Mouse (Mus musculus) neural tube, embryonic 15.5 days (tissue): ENCODE results near the gene Kdsr. TPM values are rescaled to one million over a fixed set of nuclear protein-coding genes. Genes with fewer than 3 reads are reported as not detected.

Experiments
- ATAC-seq: fragments of 200-750 bp; cut with Nextera tagmentation; 2 replicates; pipeline ENCODE4 v1.8.0; 2017; ENCODE audit warnings: mild to moderate bottlenecking, moderate TSS enrichment, moderate library complexity; ENCODE audit not compliant: low FRiP score
- H3K27ac ChIP-seq: fragments of 300-500 bp; sonication (generic); replicated peaks from 2 replicates; pipeline ENCODE4 v1.5.1; 2015; ENCODE audit warnings: mild to moderate bottlenecking, inconsistent platforms
- H3K27me3 ChIP-seq: fragments of 300-500 bp; sonication (generic); replicated peaks from 2 replicates; pipeline ENCODE4 v1.6.1; 2015; ENCODE audit warnings: inconsistent platforms
- H3K36me3 ChIP-seq: fragments of 300-500 bp; sonication (generic); 2 replicates; pipeline ENCODE4 v1.6.1; 2015; ENCODE audit warnings: inconsistent platforms
- H3K4me1 ChIP-seq: fragments of 300-500 bp; sonication (generic); 2 replicates; pipeline ENCODE4 v1.6.1; 2015; ENCODE audit warnings: inconsistent platforms
- H3K4me2 ChIP-seq: fragments of 300-500 bp; sonication (generic); 2 replicates; pipeline ENCODE4 v1.6.1; 2015; ENCODE audit warnings: inconsistent platforms, mild to moderate bottlenecking, moderate library complexity
- H3K4me3 ChIP-seq: fragments of 300-500 bp; sonication (generic); replicated peaks from 2 replicates; pipeline ENCODE4 v1.5.1; 2015; ENCODE audit warnings: mild to moderate bottlenecking, inconsistent platforms
- H3K9ac ChIP-seq: fragments of 300-500 bp; sonication (generic); replicated peaks from 2 replicates; pipeline ENCODE4 v1.6.1; 2015; ENCODE audit warnings: mild to moderate bottlenecking, inconsistent platforms
- H3K9me3 ChIP-seq: fragments of 300-500 bp; sonication (generic); replicated peaks from 2 replicates; pipeline ENCODE4 v1.6.1; 2016; ENCODE audit warnings: inconsistent platforms
- WGBS: fragments of 180-500 bp; shearing (Covaris S2); methylation state at CpG from one replicate; pipeline ENCODE4 v1.1.7; 2015; ENCODE audit warnings: mixed read lengths; 5-methylcytosine and 5-hydroxymethylcytosine counted together
- polyA plus RNA-seq: library from polyadenylated mRNA; unstranded; fragments of >200 nt; fragmentation: Nextera tagmentation; extraction: Ambion mirVana; gene quantifications from 2 replicates; pipeline ENCODE4 v1.2.1, GENCODE M21; 2015

Kdsr gene
- polyA plus RNA-seq, 1 experiment from 2014 or later: 10.1 TPM

DNA sequence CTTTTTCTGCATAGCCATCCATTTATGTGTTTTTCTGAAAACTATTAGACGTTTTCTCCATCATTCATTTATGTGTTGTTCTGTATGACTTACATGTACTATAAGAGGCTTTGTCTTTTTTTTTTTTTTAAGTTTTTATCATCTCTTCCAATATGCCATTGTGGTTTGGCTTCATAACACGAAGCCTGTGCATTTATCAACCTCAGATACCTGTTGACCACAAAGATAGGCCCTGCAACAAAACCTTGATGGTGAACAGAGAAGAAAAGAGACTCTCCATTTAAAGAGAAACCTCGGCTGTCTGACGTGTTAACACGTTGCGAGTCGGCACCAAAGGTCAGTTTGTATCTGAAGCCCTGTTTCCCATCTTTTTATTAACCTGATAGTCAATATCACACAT, 49.3 kb downstream of the Kdsr start:
- no peaks in the 10 kb centered on the region for H3K9me3 ChIP-seq
- peaks cover 55% of the 10 kb centered on the region for H3K4me1 ChIP-seq
- no peaks in the 10 kb centered on the region for H3K27me3 ChIP-seq
- peak overlapping the region; percentile 80 for H3K4me2 ChIP-seq
- H3K9ac ChIP-seq: no peak overlapping the region
- WGBS: 85% methylated on average over 7 of the region's 7 CpGs
- no peak overlapping the region for H3K27ac ChIP-seq
- no peaks in the 10 kb centered on the region for H3K36me3 ChIP-seq
- peak overlapping the region; percentile 15; the same call in 1 of the 2 replicates for H3K4me3 ChIP-seq
- no peak for ATAC-seq

DNA sequence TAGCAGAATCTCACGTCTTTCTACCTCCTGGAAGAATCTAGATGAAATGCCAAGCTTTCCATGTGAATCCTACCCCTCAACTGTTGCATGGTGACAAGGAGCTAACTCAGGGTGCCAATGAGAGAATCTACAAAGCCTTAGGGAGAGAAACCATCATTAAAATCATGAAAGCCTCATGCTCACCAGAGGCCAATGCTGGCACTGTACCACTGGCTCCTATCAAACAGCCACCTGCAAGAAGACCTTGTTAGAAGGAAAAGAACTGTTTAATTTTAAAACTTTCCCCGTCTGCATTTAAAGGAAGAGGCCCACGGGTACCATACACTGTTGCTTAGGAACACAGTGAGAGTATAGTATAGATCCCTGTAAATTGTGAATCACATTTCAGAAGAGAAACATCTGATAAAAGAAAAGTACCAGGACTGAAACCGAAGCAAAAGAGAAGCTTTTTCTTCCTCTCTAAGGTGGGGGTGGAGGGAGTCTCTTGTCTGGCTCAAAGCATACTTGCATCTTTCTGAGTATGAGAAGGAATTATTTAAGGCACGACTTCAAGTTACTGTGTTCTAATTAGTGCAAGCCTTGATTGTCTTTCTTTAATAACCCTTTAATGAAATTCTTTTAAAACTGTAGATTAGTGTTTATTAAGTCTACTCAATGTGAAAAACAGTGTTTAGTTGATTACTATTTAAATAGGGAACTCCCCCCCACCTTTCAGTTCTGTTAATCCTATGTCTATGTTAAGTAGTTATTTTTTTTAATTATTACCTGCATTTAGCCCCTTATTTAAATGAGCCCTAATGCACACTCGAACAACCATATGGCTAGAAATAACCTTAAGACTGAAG, 52.3 kb downstream of the Kdsr start:
- Histone ChIP-seq H3K9ac (no peak overlapping the region), H3K9me3 (no peaks in the 10 kb centered on the region), H3K27me3 (no peaks in the 10 kb centered on the region), H3K4me1 (peaks cover 43% of the 10 kb centered on the region), H3K4me3 (no peak overlapping the region), H3K36me3 (no peaks in the 10 kb centered on the region), H3K4me2 (peak overlapping the region; percentile 80; the same call in 1 of the 2 replicates), H3K27ac (no peak overlapping the region)
- ATAC-seq: peak; percentile 42; the same call in 1 of the 2 replicates
- 54% methylated on average over 6 of the region's 6 CpGs for WGBS

GRCm38 (mm10) chr1:106703183-106703582, 56.3 kb downstream of the Kdsr start:
- Histone ChIP-seq H3K36me3 (no peaks in the 10 kb centered on the region), H3K4me3 (no peak overlapping the region)
- no peak for ATAC-seq

DNA sequence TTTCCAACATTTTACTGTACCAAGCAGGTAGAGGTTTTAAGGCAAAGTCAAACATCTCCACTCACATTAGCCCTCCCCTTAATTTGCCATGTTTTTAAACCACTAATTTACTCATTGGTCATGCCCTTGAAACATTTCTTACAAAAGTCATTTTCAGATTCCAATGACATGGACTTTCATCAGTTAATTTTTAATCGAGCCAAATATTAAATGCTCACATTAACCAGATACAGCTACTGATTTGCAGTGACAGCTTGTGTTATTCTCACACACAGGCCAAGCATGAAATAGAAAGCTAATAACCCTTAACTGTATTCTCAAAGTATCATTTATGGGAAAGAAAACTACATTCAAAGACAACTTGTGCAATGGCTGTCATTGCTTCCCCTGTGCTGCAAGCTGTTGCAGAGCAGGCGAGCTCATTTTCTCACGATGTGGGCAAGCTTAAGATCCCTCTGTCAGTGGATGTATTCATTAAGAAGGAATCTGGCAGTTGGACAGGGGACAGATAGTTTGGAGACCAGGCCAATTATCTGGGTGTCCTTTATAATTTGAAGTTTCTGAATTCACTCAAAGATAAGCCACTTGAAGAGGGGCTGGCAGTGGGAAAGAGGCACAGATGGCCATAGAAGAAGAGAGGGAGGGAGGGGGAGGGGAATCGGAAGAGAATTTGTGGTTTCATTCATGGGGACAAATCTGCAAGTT, 56.9 kb downstream of the Kdsr start:
- no peak overlapping the region for H3K9ac ChIP-seq
- H3K4me3 ChIP-seq: no peak overlapping the region
- ATAC-seq: no peak
- H3K27me3 ChIP-seq: no peaks in the 10 kb centered on the region
- peaks cover 14% of the 10 kb centered on the region for H3K4me1 ChIP-seq
- H3K27ac ChIP-seq: no peak overlapping the region
- WGBS: 71% methylated on average over 4 of the region's 4 CpGs
- no peaks in the 10 kb centered on the region for H3K9me3 ChIP-seq
- no peak overlapping the region for H3K4me2 ChIP-seq
- H3K36me3 ChIP-seq: no peaks in the 10 kb centered on the region

More at GRCm38 (mm10) chr1:106703183-106703582, 56.3 kb downstream of the Kdsr start:
- no peak overlapping the region for H3K9ac ChIP-seq
- H3K4me1 ChIP-seq: peaks cover 20% of the 10 kb centered on the region
- H3K4me2 ChIP-seq: no peak overlapping the region
- no peaks in the 10 kb centered on the region for H3K27me3 ChIP-seq
- 71% methylated on average over 3 of the region's 3 CpGs for WGBS
- H3K9me3 ChIP-seq: no peaks in the 10 kb centered on the region
- H3K27ac ChIP-seq: no peak overlapping the region

GRCm38 (mm10) chr1:106700520-106701114, 58.9 kb downstream of the Kdsr start:
- Histone ChIP-seq H3K4me3 (no peak overlapping the region), H3K9me3 (no peaks in the 10 kb centered on the region), H3K4me2 (no peak overlapping the region), H3K27me3 (no peaks in the 10 kb centered on the region), H3K9ac (no peak overlapping the region), H3K36me3 (no peaks in the 10 kb centered on the region), H3K27ac (no peak overlapping the region), H3K4me1 (no peaks in the 10 kb centered on the region)
- WGBS: 91% methylated on average over 9 of the region's 9 CpGs
- no peak for ATAC-seq

GRCm38 (mm10) chr1:106696472-106696871, 63.1 kb downstream of the Kdsr start:
- Histone ChIP-seq H3K36me3 (no peaks in the 10 kb centered on the region), H3K9ac (no peak overlapping the region), H3K4me2 (no peak overlapping the region), H3K4me1 (no peaks in the 10 kb centered on the region), H3K4me3 (no peak overlapping the region), H3K9me3 (no peaks in the 10 kb centered on the region), H3K27ac (no peak overlapping the region), H3K27me3 (no peaks in the 10 kb centered on the region)
- WGBS: 91% methylated on average over 5 of the region's 5 CpGs
- ATAC-seq: no peak

DNA sequence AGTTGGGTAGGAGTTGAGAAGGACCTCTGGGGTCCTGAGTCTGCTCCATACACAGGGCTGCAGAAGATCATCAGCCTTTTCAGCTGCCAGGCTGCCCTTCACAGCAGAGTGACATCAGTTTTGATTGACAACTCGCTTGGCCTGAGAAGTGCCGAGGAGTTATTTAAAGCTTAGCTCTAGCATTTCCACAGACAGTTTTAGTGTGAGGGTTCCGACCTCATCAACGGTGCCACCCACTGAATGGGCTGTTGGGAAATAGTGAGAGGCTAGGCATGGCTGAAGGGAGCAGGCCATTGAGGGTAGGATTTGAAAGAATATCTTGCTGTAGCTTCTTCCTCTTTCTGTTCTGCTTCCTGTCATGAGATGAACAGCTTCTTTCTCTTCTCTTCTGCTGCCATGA, 63.9 kb downstream of the Kdsr start:
- H3K36me3 ChIP-seq: no peaks in the 10 kb centered on the region
- H3K9ac ChIP-seq: no peak overlapping the region
- no peaks in the 10 kb centered on the region for H3K27me3 ChIP-seq
- no peak overlapping the region for H3K27ac ChIP-seq
- no peak overlapping the region for H3K4me2 ChIP-seq
- H3K4me3 ChIP-seq: no peak overlapping the region
- no peaks in the 10 kb centered on the region for H3K9me3 ChIP-seq
- 90% methylated on average over 4 of the region's 4 CpGs for WGBS
- ATAC-seq: no peak
- H3K4me1 ChIP-seq: no peaks in the 10 kb centered on the region

DNA sequence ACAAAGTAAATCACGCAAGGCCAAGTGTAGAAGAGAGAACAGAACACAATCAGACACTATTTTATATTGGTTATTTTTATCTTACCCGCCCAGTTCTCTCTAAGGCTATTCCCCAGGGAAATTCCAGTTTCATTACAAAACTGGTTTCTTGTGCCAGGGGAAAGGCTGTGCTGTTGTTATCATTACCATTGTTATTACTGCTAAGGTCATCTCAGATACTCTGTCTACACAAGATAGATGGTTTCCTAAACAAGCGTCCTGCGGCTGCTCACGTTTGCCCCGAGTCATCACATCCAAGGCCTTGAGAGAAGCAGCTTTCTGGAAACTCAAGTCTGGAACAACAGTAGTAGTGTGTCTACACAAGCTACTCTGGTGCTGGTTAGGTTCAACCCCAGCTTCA, 65.2 kb downstream of the Kdsr start:
- H3K4me3 ChIP-seq: no peak overlapping the region
- H3K9ac ChIP-seq: no peak overlapping the region
- no peaks in the 10 kb centered on the region for H3K27me3 ChIP-seq
- no peaks in the 10 kb centered on the region for H3K36me3 ChIP-seq
- H3K4me1 ChIP-seq: no peaks in the 10 kb centered on the region
- no peak overlapping the region for H3K4me2 ChIP-seq
- no peak for ATAC-seq
- no peak overlapping the region for H3K27ac ChIP-seq
- H3K9me3 ChIP-seq: no peaks in the 10 kb centered on the region
- WGBS: 87% methylated on average over 6 of the region's 6 CpGs

- H3K27ac ChIP-seq: no peak overlapping the region
- ATAC-seq: no peak
- H3K36me3 ChIP-seq: no peaks in the 10 kb centered on the region
- no peak overlapping the region for H3K4me2 ChIP-seq
- no peak overlapping the region for H3K4me3 ChIP-seq
- H3K9me3 ChIP-seq: no peaks in the 10 kb centered on the region
- H3K4me1 ChIP-seq: no peaks in the 10 kb centered on the region
- H3K9ac ChIP-seq: no peak overlapping the region
- no peaks in the 10 kb centered on the region for H3K27me3 ChIP-seq
Observed at GRCm38 (mm10) chr1:106692599-106692998, 66.9 kb downstream of the Kdsr start.

DNA sequence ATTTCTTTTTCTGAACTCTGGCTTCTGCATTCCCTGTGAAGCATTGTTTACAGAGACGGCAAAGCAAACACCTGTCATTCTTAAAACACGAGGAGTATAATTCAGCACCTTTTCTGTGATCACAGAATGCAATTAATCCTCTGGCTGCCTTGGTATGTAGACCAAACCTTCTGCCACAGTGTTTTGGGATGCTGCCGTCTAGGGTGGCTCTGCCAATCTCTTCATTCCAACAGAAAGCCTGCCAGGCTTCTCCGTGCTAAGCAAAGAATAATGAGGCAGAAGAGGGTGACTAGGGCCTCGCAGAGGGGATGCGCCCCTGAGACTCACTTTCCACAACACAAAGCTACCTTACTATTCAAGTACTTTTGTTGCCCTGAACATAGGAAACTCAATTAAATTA, 68.6 kb downstream of the Kdsr start:
- no peaks in the 10 kb centered on the region for H3K27me3 ChIP-seq
- H3K9me3 ChIP-seq: no peaks in the 10 kb centered on the region
- no peak overlapping the region for H3K4me3 ChIP-seq
- no peaks in the 10 kb centered on the region for H3K4me1 ChIP-seq
- ATAC-seq: no peak
- no peaks in the 10 kb centered on the region for H3K36me3 ChIP-seq
- no peak overlapping the region for H3K4me2 ChIP-seq
- 68% methylated on average over 6 of the region's 6 CpGs for WGBS
- no peak overlapping the region for H3K27ac ChIP-seq
- no peak overlapping the region for H3K9ac ChIP-seq

DNA sequence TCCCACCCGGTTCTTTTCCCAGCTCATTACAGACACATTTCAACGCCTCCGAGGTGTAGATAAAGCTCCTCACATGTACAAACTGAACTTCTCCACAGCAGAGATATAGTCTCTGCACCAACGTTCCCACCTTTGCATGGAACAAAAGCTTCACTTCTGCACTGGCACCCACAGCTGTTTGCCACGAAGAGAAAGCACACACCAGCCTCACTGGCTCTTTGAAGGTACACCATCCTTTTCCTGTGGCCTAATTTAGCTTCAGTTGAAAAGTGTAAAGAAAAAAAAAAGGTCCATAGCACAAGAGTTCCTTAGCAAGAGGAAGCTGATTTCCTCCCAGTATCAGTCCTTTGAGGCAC, 71.4 kb downstream of the Kdsr start:
- no peak overlapping the region for H3K4me2 ChIP-seq
- ATAC-seq: no peak
- H3K9me3 ChIP-seq: no peaks in the 10 kb centered on the region
- no peaks in the 10 kb centered on the region for H3K36me3 ChIP-seq
- no peak overlapping the region for H3K4me3 ChIP-seq
- no peak overlapping the region for H3K9ac ChIP-seq
- H3K27ac ChIP-seq: no peak overlapping the region
- 81% methylated on average over 5 of the region's 5 CpGs for WGBS
- no peaks in the 10 kb centered on the region for H3K27me3 ChIP-seq
- no peaks in the 10 kb centered on the region for H3K4me1 ChIP-seq
